In the genomic region with DNA sequence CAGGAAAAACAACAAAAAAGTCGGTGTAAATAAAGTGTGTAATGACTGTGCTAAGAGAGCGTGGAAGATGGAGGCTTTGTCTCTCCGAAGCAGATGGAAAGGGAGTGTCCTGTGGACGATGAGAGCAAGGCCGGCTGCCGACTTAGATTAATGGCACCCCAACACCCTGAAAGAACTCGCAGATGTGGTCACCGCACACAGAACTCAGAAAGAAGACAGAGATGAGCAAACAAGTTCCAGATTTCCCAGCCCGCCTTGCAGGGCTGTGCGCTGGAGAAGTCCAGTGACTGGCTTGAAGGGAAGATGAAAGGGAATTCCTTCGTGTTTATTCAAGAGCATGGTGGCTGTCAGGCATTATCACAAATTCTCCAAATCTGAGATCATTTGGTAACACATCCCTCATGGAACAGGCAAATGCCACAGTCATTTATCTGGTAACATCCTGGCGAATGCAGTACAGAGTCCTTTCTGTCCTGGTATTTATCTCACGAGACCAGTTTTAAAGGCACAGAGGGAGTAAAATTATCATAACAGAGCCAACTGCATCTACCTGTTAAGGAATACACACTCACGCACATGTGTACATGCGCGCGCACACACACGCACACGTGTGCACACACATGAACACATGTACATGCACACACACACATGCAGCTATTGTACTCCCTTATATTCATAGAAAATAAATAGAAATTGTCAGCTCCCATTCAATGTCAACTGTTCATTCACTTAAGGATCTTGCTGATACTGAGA, we compare ENCODE assay signal across 17 mouse cellular contexts.
A peak's percentile ranks its signal among the peaks of the same experiment; 100 is the strongest.
DNase-seq lines count a peak whose midpoint lies in the region; TF ChIP-seq lines count a peak whose summit lies in the region.
"Had no signal": no experiment of that assay in that cellular context is flagged by ENCODE, and none has a peak within 500 bp of the region (broad histone marks: within the 10 kb centered on the region; RNA-seq: fewer than 3 reads in every experiment).

No protein-coding gene starts in this region.

- H3K36me3 ChIP-seq in kidney, adult 2 months (ENCODE audit: control insufficient read depth, insufficient read depth, low read length): no peaks in the 10 kb centered on the region
- H3K36me3 ChIP-seq: heart, embryonic 10.5 days; lung, embryonic 15.5 days had no signal

- 73% methylated on average over 19 of the region's 19 CpGs for WGBS in kidney, adult 2 months

- H3K4me1 ChIP-seq in kidney, adult 2 months (ENCODE audit: control insufficient read depth, insufficient read depth, low read length): no peaks in the 10 kb centered on the region

- DNase-seq in adrenal gland, adult 8-10 months: peak; percentile 15
- DNase-seq in adrenal gland, postnatal 4 days (ENCODE audit: low spot score in 2 of 2): no peak
- peak; percentile 67 for DNase-seq in ES-CJ7 (ENCODE audit: low read depth, low spot score)
- DNase-seq in embryo, embryonic 10.5 days (ENCODE audit: low spot score): peak; percentile 68
- DNase-seq in mesoderm, embryonic 11.5 days (ENCODE audit: low read depth, low spot score): peak; percentile 72
- DNase-seq in urinary bladder, postnatal 36 days (ENCODE audit: low spot score in 2 of 2): no peak
- DNase-seq in cerebellum, postnatal 25 days: no peak
- DNase-seq in kidney, adult 2 months: no peak
- DNase-seq: cerebellum, adult 2 months; forebrain, postnatal 0 days; gastrocnemius, postnatal 14 days; heart, postnatal 4 days; kidney, adult 8-10 months; layer of hippocampus, postnatal 36 days; thymus, postnatal 36 days had no signal

- H3K27me3 ChIP-seq in kidney, adult 2 months (replicated peaks; ENCODE audit: control insufficient read depth, insufficient read depth, low read length): no peaks in the 10 kb centered on the region
- H3K27me3 ChIP-seq: lung, embryonic 15.5 days had no signal

- no peak for TF ChIP-seq CTCF in kidney, adult 2 months (conservative IDR thresholded peaks at IDR 0.05; ENCODE audit: insufficient read depth, insufficient read length, low read depth, low read length)

- TF ChIP-seq POLR2A in kidney, adult 2 months (IDR thresholded peaks at IDR 0.05; ENCODE audit: low read depth, low read length): no peak

- no peak overlapping the region for H3K4me3 ChIP-seq in kidney, adult 2 months (ENCODE audit: insufficient read depth, low read depth, low read length)
- H3K4me3 ChIP-seq: heart, embryonic 10.5 days; lung, embryonic 15.5 days had no signal

- no peak overlapping the region for H3K27ac ChIP-seq in kidney, adult 2 months (ENCODE audit: insufficient read depth, low read depth, low read length)
- H3K27ac ChIP-seq: heart, embryonic 10.5 days; lung, embryonic 15.5 days had no signal

Comparison
In these comparisons a context has a peak if more than half of its experiments do, and no peak if none do; other contexts are left out.
1. DNase-seq: peak in adrenal gland, adult 8-10 months (single experiment), ES-CJ7 (single experiment), embryo, embryonic 10.5 days (single experiment) and mesoderm, embryonic 11.5 days (single experiment); none in adrenal gland, postnatal 4 days (0 of 2), urinary bladder, postnatal 36 days (0 of 2), cerebellum, postnatal 25 days (0 of 2) and kidney, adult 2 months (single experiment).